Mouse (Mus musculus): Measurements from ENCODE around the gene Gm45015.

DNA sequence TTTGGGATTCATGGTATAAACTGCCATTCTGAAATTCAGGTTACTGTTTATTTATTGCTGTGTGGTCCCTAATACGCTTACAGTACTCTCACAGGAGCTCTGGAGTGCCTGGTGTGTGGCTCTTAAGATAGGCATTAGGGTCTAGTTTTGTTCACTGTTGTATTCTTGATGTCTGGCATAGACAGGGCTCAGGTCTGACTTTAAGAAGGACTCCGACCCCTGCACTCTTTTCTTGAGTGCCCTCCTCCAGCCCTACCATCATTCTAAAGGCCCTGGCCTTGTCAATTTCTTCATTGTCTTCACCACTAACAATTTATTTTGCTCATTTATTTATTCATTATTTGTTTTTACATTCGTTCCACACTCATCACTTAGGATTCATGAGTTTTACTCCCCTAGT is 5.4 kb upstream of the Gm45015 start:
- TF ChIP-seq CTCF (conservative IDR thresholded peaks at IDR 0.05; ENCODE audit: low read length) = no peak
- TF ChIP-seq NANOG (IDR thresholded peaks at IDR 0.05; ENCODE audit: borderline replicate concordance, low read length) = no peak
- TF ChIP-seq POU5F1 (IDR thresholded peaks at IDR 0.05; ENCODE audit: borderline replicate concordance, low read length) = no peak
